Mouse (Mus musculus) liver, adult (tissue): ENCODE measurements around the gene Hoxb6.

Source experiments
- GATA4 ChIP-seq: IDR thresholded peaks from 2 replicates; pipeline ENCODE4 v1.6.1; 2014; ENCODE audit warnings: mild to moderate bottlenecking, low read length; ENCODE audit not compliant: insufficient replicate concordance

Gene Hoxb6

GRCm38 (mm10) chr11:96326705-96327104 lies 34.4 kb downstream of the Hoxb6 start:
- no peak for TF ChIP-seq GATA4

DNA sequence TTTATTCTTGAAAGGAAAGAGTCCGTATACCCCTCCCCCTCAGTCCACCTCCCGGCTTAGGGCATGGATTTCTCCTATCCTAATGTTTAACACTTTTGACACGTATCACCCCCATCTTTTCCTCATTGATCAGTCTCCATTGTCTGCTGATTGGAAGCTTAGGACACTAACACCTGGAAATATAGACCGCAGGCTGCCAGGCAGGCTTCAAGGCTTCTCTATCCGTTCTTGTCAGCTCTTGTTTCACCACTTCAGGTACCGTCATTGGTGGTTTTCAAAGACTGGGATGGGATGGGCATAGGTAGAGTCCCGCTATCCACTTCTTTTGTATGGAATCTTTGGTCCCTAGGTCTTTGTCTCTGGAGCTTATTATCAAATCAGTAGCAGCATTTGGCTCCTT lies 34.8 kb downstream of the Hoxb6 start:
- no peak for TF ChIP-seq GATA4

DNA sequence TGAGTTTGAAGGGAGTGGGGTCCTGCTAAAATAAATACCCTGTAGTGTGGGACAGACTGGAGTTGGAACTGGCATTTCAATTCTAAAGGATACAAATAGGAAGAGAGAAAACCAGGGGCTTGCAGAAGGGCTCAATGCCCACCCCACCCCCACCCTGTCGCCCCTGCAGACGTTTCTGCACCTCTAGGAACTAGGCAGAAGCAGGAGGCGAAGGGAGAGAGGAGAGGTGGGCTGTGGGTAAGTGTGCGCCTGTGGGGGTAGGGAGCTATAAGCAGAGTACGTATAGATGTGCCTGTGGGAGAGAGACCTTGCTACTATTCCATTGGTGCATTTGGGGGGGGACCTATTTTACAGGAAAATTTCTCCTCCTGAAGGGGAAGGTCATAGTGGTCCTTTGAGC lies 35.5 kb downstream of the Hoxb6 start:
- TF ChIP-seq GATA4 = no peak

- TF ChIP-seq GATA4 = no peak
These were observed 36.3 kb downstream of the Hoxb6 start for GRCm38 (mm10) chr11:96328605-96329004.

GRCm38 (mm10) chr11:96332105-96332504 lies 39.8 kb downstream of the Hoxb6 start:
- no peak for TF ChIP-seq GATA4

DNA sequence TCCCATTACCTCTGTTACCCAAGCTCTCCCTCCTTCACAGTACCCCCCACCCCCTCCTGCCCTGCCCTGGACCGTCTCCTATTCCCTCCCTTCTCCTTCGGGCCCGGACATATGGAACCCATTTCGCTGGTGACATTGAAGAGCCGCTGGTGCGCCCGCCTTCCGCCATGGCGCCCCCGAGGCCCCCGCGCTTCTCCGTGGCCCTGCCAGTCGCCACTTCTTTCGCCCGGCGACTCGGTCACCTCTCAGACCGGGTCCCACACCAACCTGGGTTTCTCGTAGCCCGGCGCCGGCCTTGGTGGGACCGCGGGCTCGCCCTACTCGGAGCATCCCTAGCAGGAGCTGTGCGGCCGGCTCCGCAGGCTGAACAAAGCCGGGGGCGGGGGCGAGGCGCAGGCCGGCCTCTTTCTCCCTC lies 40.3 kb downstream of the Hoxb6 start:
- no peak for TF ChIP-seq GATA4

DNA sequence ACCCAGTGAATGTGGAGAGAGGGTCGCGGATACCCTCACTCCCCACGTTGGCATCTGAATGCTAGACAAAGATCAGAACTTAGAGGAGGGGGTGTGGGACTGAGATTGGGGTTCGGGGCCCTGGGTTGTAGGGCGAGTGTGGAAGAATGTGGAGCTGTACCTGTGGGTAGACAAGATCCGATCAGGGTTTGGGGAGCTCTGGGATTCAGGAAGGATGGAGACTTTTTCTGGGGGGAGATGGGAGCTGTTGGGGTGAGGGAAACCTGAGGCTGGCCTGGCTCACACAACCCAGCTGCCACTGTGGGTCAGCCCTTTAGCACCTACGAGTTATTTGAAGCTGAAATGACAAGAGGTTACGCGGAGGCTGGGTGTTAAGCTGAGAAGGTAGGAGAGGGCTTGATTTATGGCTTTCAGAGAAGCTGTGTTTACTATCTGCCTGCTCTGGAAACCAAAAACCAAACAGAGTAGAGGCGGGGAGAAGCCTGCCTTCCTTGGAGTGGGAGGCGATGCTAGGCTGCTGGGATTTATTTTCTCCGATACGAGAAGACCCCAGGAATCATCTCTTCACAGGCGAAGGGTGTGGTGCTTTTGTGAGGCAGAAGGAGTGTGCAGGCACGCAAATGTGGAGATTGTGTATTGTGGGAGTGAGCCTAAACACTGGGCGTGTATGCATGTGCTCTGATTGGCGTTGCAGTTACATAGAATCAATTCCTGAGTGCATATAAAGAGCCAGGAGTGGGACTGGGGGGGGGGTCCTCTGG lies 41.1 kb downstream of the Hoxb6 start:
- TF ChIP-seq GATA4 = no peak

GRCm38 (mm10) chr11:96334002-96334364 lies 41.7 kb downstream of the Hoxb6 start:
- TF ChIP-seq GATA4 = no peak

GRCm38 (mm10) chr11:96334998-96335397 lies 42.7 kb downstream of the Hoxb6 start:
- no peak for TF ChIP-seq GATA4

DNA sequence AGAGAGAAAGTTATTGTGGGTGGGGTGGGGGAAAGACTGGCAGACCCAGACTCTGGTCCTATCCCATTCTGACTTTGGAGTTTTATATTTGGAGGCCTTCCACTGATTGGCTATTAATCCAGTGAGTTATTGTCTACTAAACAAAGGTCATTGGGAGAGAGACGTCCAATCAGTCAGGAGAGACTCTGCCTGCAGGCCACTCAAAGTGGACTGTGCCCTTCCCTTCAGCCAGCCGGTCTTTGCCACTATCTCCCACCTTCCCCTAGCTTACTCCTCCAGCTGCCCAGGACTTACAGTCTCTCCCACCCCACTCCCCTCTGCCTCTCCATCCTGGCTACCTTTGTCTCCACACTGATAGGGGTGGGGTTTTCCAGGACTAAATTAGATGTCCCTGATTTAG lies 44.3 kb downstream of the Hoxb6 start:
- no peak for TF ChIP-seq GATA4

DNA sequence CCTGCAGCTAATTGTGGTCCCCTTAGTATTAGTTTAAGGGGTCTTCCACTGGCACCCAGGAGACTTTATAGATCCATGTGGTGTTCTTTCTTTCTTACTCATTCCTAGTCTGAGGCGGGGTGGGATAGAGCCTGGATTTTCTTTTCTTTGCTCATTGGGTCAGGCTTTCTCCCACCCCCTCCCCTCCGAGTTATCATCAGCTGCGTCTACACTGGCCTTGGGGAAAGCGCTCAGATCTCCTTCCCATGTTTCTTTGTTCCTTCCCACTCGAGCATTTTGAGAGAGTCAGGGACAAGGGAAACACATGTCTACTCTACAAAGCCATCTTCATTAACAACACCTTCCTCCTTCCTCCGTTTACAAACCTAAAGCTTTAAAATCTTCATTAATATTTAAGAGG lies 44.8 kb downstream of the Hoxb6 start:
- TF ChIP-seq GATA4 = no peak

DNA sequence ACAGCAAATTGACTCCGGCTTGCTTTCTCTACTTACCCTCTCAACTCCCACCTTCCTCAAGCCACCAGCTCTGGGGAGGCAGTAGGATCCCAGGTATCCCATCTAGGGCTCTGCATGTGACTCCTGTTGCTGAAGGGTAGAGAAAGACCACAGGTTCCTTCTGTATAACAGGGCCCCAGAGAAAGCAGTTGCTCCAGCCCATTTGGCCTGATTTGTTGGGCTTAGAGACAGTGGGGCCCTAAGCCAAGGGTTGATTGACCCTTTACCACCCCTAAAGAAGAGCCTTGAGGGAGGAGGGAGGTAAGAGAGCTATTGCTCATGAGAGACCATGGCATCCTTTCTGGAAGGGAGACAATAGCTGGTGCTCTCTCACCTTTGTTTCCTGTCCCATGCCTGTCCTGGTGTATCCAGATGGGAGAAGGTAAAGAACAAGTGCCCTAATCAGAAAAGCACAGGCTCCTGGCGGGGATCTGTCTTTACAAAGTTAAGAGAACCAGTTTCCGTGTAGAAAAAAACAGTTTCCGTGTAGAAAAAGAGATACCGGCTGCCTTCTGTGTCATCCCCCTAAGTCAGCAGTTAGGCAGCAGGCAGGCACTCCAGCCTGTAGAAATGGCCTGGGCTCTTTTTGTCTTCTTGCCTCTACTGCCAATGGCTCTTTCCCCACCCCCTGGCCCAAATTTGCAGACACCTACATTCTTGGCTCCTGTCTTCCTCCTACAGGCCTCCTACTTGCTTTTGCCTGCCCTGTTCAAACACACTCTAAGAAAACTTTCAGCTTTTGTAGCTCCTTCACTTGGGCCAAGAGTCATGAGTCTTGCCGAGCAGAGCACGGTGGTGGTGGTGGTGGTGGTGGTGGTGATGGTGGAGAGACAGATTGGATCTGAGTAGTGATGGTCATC lies 46.9 kb downstream of the Hoxb6 start:
- peak; percentile 81 for TF ChIP-seq GATA4

DNA sequence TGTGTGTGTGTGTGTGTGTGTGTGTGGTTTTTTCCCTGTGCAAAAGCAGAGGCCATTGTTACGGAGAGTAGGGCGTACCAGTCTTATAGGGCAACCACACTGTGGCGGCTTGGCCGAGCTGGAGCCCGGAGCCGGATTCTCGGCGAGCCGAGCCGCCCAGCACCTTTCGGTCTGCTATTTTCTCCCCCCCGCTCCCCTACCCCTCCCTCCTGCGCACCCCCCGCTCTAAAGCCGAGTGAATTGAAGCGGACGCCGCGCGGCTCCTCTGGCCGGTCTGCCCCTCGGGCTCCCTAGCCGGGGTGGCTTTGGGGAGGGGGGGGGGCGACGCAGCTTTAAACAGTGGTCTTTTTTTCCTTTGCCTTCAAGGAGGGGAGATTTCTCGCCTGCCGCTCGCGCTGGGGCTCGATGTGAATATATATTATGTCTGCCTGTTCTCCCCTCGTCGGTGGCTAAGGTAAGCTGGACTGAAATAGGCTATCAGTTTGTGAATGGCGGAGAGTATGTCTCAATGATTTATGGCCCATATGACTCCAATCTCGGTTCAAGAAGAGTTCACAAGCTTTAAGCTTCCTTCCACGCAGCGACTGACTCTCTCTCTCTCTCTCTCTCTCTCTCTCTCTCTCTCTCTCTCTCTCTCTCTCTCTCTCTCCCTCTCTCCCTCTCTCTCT lies 48.6 kb downstream of the Hoxb6 start:
- no peak for TF ChIP-seq GATA4

GRCm38 (mm10) chr11:96341701-96342575 lies 49.7 kb downstream of the Hoxb6 start:
- TF ChIP-seq GATA4 = no peak

- no peak for TF ChIP-seq GATA4
These were observed 50.3 kb downstream of the Hoxb6 start for GRCm38 (mm10) chr11:96342576-96342930.
